Mouse (Mus musculus): ENCODE measurements around the gene Ccn6. TPM values are rescaled to one million over a fixed set of nuclear protein-coding genes. Genes with fewer than 3 reads are reported as not detected.

Gene Ccn6
- 0.02 and 0.04 TPM in 2 replicates for polyA plus RNA-seq (2012; rRNA removed)

DNA sequence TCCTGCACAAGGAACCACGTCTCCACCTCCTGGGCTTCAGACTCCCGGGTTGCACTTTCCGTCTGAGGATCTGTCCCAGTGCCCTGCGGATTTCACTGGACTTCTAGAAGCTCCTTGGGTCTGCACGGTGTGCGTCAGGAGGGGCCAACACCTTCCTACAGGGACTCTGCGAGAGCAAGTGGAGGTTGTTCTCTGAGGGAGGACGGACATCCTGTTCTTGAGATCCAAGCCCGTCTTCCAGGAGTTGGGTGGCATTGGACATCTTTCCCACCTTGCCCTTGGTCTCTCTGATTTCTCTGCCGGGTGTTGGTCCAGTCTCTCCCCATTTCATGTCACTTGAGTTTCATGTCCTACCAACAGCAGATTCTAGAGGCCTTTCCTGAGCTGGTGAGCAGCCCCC, at the start of gene Ccn6:
Ccn6 (minus strand) TSS at position 101 of the 400 bp plus-strand sequence.

DNA sequence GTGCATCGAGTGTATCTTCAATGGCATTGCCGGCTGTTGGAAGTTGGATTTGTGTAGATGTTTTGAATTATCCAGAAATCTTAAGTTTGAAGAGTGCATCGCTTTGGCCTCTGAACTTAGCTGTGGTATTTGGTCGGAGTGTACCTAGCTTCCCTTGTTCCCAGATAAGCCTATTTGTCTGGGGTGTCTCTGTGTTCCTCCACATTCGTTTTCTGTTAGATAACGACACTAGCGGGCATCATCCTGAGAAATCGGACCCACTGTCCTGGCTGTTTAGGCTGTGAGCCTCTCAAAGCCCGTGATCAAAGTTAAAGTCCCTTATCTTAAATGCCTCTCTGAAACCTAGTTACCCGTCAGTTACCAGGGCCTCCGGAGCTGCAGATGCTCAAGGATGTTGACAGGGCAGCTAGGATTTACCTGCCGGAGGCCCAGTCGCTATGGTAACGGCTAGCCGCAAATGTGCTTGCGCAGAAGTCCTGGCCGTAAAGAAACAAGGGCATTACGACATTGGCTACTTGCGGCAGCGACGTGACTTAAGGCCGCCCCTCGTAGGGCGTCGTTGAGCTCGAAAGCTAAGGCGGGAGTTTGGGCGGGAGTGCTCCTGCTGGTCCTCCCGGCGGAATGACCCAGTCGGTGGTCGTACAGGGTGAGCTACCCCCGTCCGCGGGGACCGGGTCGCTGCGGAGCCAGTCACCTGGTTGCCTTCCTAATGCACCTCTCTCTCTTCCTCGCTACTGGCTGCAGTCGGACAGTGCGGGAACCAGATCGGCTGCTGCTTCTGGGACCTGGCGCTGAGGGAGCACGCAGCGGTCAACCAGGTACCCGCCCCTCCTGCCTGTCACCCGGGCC, 29.9 kb downstream of the Ccn6 start, which contains the start of the genes Fam229b and Tube1:
Fam229b (minus strand) TSS at position 453 of the 849 bp plus-strand sequence.
Tube1 (plus strand) TSS at position 515 of the 849 bp plus-strand sequence.

Other genes with a start within 250 kb of the Ccn6 start
- 1.4 and 1.8 TPM in 2 replicates for gene Lama4, start 198.3 kb downstream of the Ccn6 start, polyA plus RNA-seq (2012; rRNA removed)
- 0.23 and 0.34 TPM in 2 replicates for gene Fam229b, start 29.9 kb downstream of the Ccn6 start, polyA plus RNA-seq (2012; rRNA removed)
- gene Tube1, start 29.8 kb downstream of the Ccn6 start, polyA plus RNA-seq (2012; rRNA removed): 2.9 TPM in 2 replicates
- 7.9 and 8.5 TPM in 2 replicates for gene Fyn, start 205.1 kb upstream of the Ccn6 start, polyA plus RNA-seq (2012; rRNA removed)